Comparison of ENCODE assay signal across 7 mouse cellular contexts in genomic region chr11:30161744-30162143, GRCm38 (mm10).
DNase-seq lines count a peak whose midpoint lies in the region; ATAC-seq lines count a peak whose summit lies in the region.

No protein-coding gene starts in this region.

- ATAC-seq in kidney, embryonic 14.5 days (ENCODE audit: low FRiP score, low TSS enrichment) = no peak
- ATAC-seq in midbrain, embryonic 14.5 days (ENCODE audit: low FRiP score, low TSS enrichment) = no peak
- no peak for ATAC-seq in midbrain, embryonic 11.5 days (ENCODE audit: low FRiP score)
- ATAC-seq in intestine, embryonic 15.5 days = no peak

- no peak for DNase-seq in kidney, adult 18-20 months
- DNase-seq in midbrain, embryonic 14.5 days = no peak
- no peak for DNase-seq in midbrain, embryonic 11.5 days (ENCODE audit: low spot score, missing footprints)
- DNase-seq in urinary bladder, postnatal 10 days (ENCODE audit: low spot score) = no peak
- DNase-seq in thymus, adult 18-20 months = no peak

- H3K9me3 ChIP-seq in kidney, embryonic 14.5 days (ENCODE audit: control insufficient read depth, low read length) = no peaks in the 10 kb centered on the region
- H3K9me3 ChIP-seq in midbrain, embryonic 14.5 days (ENCODE audit: control insufficient read depth, low read length) = no peaks in the 10 kb centered on the region
- H3K9me3 ChIP-seq in midbrain, embryonic 11.5 days (ENCODE audit: control insufficient read depth, low read length) = no peaks in the 10 kb centered on the region
- no peaks in the 10 kb centered on the region for H3K9me3 ChIP-seq in intestine, embryonic 15.5 days

- H3K27ac ChIP-seq in kidney, embryonic 14.5 days (ENCODE audit: low read depth, low read length) = peak overlapping the region; percentile 65
- H3K27ac ChIP-seq in midbrain, embryonic 14.5 days (replicated peaks; ENCODE audit: low read depth, low read length) = peak overlapping the region; percentile 46
- H3K27ac ChIP-seq in midbrain, embryonic 11.5 days (ENCODE audit: low read depth, low read length) = no peak overlapping the region
- peak overlapping the region; percentile 64 for H3K27ac ChIP-seq in intestine, embryonic 15.5 days

- peaks cover 41% of the 10 kb centered on the region for H3K4me1 ChIP-seq in kidney, embryonic 14.5 days (ENCODE audit: control insufficient read depth, insufficient read depth, low read length)
- H3K4me1 ChIP-seq in midbrain, embryonic 14.5 days (ENCODE audit: control insufficient read depth, insufficient read depth, low read length) = 0 out of 2 replicates have a peak, but pooled peaks cover 7% of the 10 kb centered on the region
- peaks cover 6% of the 10 kb centered on the region; the same call in 1 of the 2 replicates for H3K4me1 ChIP-seq in midbrain, embryonic 11.5 days (ENCODE audit: control insufficient read depth, insufficient read depth, low read length)
- H3K4me1 ChIP-seq in intestine, embryonic 15.5 days (replicated peaks) = peaks cover 31% of the 10 kb centered on the region

- 83% methylated on average over 1 of the region's 1 CpGs for WGBS in kidney, embryonic 14.5 days
- WGBS in midbrain, embryonic 14.5 days = 84% methylated on average over 1 of the region's 1 CpGs
- 85% methylated on average over 1 of the region's 1 CpGs for WGBS in midbrain, embryonic 11.5 days
- 82% methylated on average over 1 of the region's 1 CpGs for WGBS in intestine, embryonic 15.5 days

- no peak overlapping the region for H3K9ac ChIP-seq in kidney, embryonic 14.5 days (ENCODE audit: low read depth, low read length)
- no peak overlapping the region for H3K9ac ChIP-seq in midbrain, embryonic 14.5 days (replicated peaks; ENCODE audit: low read length)
- no peak overlapping the region for H3K9ac ChIP-seq in midbrain, embryonic 11.5 days (ENCODE audit: low read length)
- no peak overlapping the region for H3K9ac ChIP-seq in intestine, embryonic 15.5 days

- no peak overlapping the region for H3K4me3 ChIP-seq in kidney, embryonic 14.5 days (ENCODE audit: low read length)
- H3K4me3 ChIP-seq in midbrain, embryonic 14.5 days (replicated peaks; ENCODE audit: low read depth, low read length) = no peak overlapping the region
- H3K4me3 ChIP-seq in midbrain, embryonic 11.5 days (ENCODE audit: low read depth, low read length) = no peak overlapping the region
- no peak overlapping the region for H3K4me3 ChIP-seq in intestine, embryonic 15.5 days (replicated peaks)

- H3K4me2 ChIP-seq in kidney, embryonic 14.5 days (replicated peaks; ENCODE audit: low read depth, low read length) = no peak overlapping the region
- H3K4me2 ChIP-seq in midbrain, embryonic 14.5 days (ENCODE audit: low read length) = no peak overlapping the region
- no peak overlapping the region for H3K4me2 ChIP-seq in midbrain, embryonic 11.5 days
- H3K4me2 ChIP-seq in intestine, embryonic 15.5 days (replicated peaks) = no peak overlapping the region

- H3K36me3 ChIP-seq in kidney, embryonic 14.5 days (ENCODE audit: control insufficient read depth, insufficient read depth, low read length) = peaks cover 4% of the 10 kb centered on the region; the same call in 1 of the 2 replicates
- peaks cover 16% of the 10 kb centered on the region; the same call in 1 of the 2 replicates for H3K36me3 ChIP-seq in midbrain, embryonic 14.5 days (ENCODE audit: control insufficient read depth, insufficient read depth, low read length)
- H3K36me3 ChIP-seq in midbrain, embryonic 11.5 days (ENCODE audit: control insufficient read depth, insufficient read depth, low read length) = no peaks in the 10 kb centered on the region
- H3K36me3 ChIP-seq in intestine, embryonic 15.5 days = peaks cover 4% of the 10 kb centered on the region; the same call in 1 of the 2 replicates

- no peaks in the 10 kb centered on the region for H3K27me3 ChIP-seq in kidney, embryonic 14.5 days (ENCODE audit: control insufficient read depth, insufficient read depth, low read length)
- no peaks in the 10 kb centered on the region for H3K27me3 ChIP-seq in midbrain, embryonic 14.5 days (ENCODE audit: control insufficient read depth, insufficient read depth, low read length)
- H3K27me3 ChIP-seq in midbrain, embryonic 11.5 days (ENCODE audit: control insufficient read depth, insufficient read depth, low read length) = no peaks in the 10 kb centered on the region
- H3K27me3 ChIP-seq in intestine, embryonic 15.5 days (replicated peaks) = no peaks in the 10 kb centered on the region
